Mouse (Mus musculus) limb, embryonic 11.5 days (tissue): Measurements from ENCODE around the gene H13. TPM values are rescaled to one million over a fixed set of nuclear protein-coding genes. Genes with fewer than 3 reads are reported as not detected.

Source experiments
- ATAC-seq: fragments of 200-750 bp; cut with Nextera tagmentation; 2 replicates; pipeline ENCODE4 v1.8.0; 2017; ENCODE audit warnings: low read depth; ENCODE audit not compliant: insufficient number of reproducible peaks, low FRiP score, low TSS enrichment
- DNase-seq: peaks from one replicate; pipeline ENCODE4 v3.0.0-alpha.2; 2015; ENCODE audit warnings: low spot score
- H3K27ac ChIP-seq: fragments of 300-500 bp; sonication (generic); replicated peaks from 2 replicates; pipeline ENCODE4 v1.5.1; 2014; ENCODE audit warnings: low read depth, mild to moderate bottlenecking, low read length
- H3K27me3 ChIP-seq: fragments of 300-500 bp; sonication (generic); 2 replicates; pipeline ENCODE4 v1.6.1; 2014; ENCODE audit warnings: mild to moderate bottlenecking, low read length, mixed read lengths; ENCODE audit not compliant: control insufficient read depth, insufficient read depth
- H3K36me3 ChIP-seq: fragments of 300-500 bp; sonication (generic); 2 replicates; pipeline ENCODE4 v1.6.1; 2014; ENCODE audit warnings: mild to moderate bottlenecking, low read length, moderate library complexity, mixed read lengths; ENCODE audit not compliant: control insufficient read depth, insufficient read depth
- H3K4me1 ChIP-seq: fragments of 300-500 bp; sonication (generic); 2 replicates; pipeline ENCODE4 v1.6.1; 2014; ENCODE audit warnings: low read length, mixed read lengths; ENCODE audit not compliant: control insufficient read depth, insufficient read depth
- H3K4me2 ChIP-seq: fragments of 300-500 bp; sonication (generic); 2 replicates; pipeline ENCODE4 v1.6.1; 2014; ENCODE audit warnings: low read depth, mild to moderate bottlenecking, moderate library complexity; ENCODE audit not compliant: severe bottlenecking
- H3K4me3 ChIP-seq: fragments of 300-500 bp; sonication (generic); 2 replicates; pipeline ENCODE4 v1.5.1; 2014; ENCODE audit warnings: low read depth, low read length
- H3K9ac ChIP-seq: fragments of 300-500 bp; sonication (generic); 2 replicates; pipeline ENCODE4 v1.6.1; 2014; ENCODE audit warnings: mild to moderate bottlenecking, low read length
- H3K9me3 ChIP-seq: fragments of 300-500 bp; sonication (generic); 2 replicates; pipeline ENCODE4 v1.6.1; 2016; ENCODE audit warnings: low read length; ENCODE audit not compliant: control insufficient read depth
- WGBS: fragments of 180-500 bp; shearing (Covaris S2); extraction: QIAGEN DNeasy Blood & Tissue Kit; methylation state at CpG from one replicate; pipeline ENCODE4 v1.1.7; 2014; 5-methylcytosine and 5-hydroxymethylcytosine counted together
- polyA plus RNA-seq: library from polyadenylated mRNA; unstranded; fragments of >200 nt; fragmentation: Nextera tagmentation; extraction: Ambion mirVana; gene quantifications from 2 replicates; pipeline ENCODE4 v1.2.1, GENCODE M21; 2014

The H13 gene
- polyA plus RNA-seq, 1 experiment from 2014 or later = 126 TPM

DNA sequence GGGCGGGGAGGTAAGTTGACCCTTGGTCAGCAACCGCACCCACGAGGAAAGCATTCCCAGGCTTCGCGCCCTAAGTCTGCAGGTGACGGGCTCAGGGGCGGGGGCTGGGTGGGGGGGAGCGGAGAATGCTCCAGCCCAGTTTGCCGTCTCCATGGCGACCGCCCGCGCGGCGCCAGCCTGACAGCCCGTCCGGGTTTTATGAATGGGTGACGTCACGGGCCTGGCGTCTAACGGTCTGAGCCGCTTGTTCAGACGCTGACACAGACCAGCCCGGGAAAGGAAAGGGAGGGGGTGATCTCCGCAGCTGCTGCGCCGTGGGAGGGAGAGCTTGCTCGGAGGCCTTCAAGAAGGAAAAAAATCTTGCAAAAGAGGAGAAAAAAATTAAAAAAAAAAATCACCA, 65.7 kb downstream of the H13 start:
- no peaks in the 10 kb centered on the region for H3K9me3 ChIP-seq
- peak overlapping the region; percentile 92 for H3K4me3 ChIP-seq
- H3K4me1 ChIP-seq = peaks cover 20% of the 10 kb centered on the region
- H3K4me2 ChIP-seq = peak overlapping the region; percentile 54
- no peaks in the 10 kb centered on the region for H3K36me3 ChIP-seq
- DNase-seq (peak; percentile 99), ATAC-seq (peak; percentile 80)
- H3K27me3 ChIP-seq = no peaks in the 10 kb centered on the region
- 0% methylated on average over 28 of the region's 28 CpGs for WGBS
- peak overlapping the region; percentile 39 for H3K9ac ChIP-seq
- H3K27ac ChIP-seq = peak overlapping the region; percentile 91

DNA sequence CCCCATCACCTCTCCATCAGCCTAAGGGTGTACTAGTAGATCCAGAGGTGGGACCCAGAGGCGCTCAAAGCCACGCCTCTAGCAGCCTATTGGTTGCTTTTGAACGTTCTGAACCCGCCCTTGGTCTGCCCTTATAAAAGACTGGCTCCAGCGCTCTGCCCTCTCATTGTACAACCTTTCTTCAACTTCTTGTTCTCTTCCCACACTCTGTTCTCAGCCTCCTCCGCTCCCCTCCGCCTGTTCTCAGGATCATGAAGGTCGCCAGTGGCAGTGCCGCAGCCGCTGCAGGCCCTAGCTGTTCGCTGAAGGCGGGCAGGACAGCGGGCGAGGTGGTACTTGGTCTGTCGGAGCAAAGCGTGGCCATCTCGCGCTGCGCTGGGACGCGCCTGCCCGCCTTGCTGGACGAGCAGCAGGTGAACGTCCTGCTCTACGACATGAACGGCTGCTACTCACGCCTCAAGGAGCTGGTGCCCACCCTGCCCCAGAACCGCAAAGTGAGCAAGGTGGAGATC, 66.9 kb downstream of the H13 start, which contains the start of gene Id1:
Gene Id1, plus strand, starts transcription at position 162 of the 512 bp plus-strand sequence.
- under 1% methylated on average over 28 of the region's 28 CpGs for WGBS
- peaks cover 25% of the 10 kb centered on the region for H3K4me1 ChIP-seq
- peak within 1 kb of the TSS; percentile 91 for H3K27ac ChIP-seq
- no peaks in the 10 kb centered on the region for H3K9me3 ChIP-seq
- peak within 1 kb of the TSS; percentile 93 for H3K9ac ChIP-seq
- peak within 1 kb of the TSS; percentile 92 for H3K4me3 ChIP-seq
- H3K27me3 ChIP-seq = no peaks in the 10 kb centered on the region
- ATAC-seq (peak; percentile 72), DNase-seq (peak; percentile 96)
- peak within 1 kb of the TSS; percentile 54 for H3K4me2 ChIP-seq
- H3K36me3 ChIP-seq = no peaks in the 10 kb centered on the region

DNA sequence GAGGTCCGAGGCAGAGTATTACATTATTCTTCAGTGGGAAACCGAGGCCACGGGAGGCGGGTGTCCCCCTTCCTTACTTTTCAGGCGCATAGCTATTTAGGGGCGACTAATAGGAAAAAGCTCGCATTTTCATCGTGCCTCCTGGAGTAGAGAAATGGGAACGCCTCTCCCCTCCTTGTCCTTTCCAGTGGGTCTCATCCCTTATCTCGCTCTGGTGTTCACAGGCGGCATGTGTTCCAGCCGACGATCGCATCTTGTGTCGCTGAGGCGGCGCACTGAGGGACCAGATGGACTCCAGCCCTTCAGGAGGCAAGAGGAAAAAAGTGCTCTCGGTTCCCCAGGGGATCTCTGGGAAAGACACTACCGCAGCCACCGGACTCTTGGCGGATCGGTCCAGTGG, 67.5 kb downstream of the H13 start:
- peak overlapping the region; percentile 93 for H3K9ac ChIP-seq

GRCm38 (mm10) chr2:152737306-152738221, 68.3 kb downstream of the H13 start:
- DNase-seq (peak; percentile 77), ATAC-seq (no peak)
- H3K9me3 ChIP-seq = no peaks in the 10 kb centered on the region
- no peaks in the 10 kb centered on the region for H3K36me3 ChIP-seq
- 5% methylated on average over 10 of the region's 10 CpGs for WGBS
- H3K4me2 ChIP-seq = peak overlapping the region; percentile 54
- peak overlapping the region; percentile 93 for H3K9ac ChIP-seq
- H3K4me3 ChIP-seq = peak overlapping the region; percentile 92
- peak overlapping the region; percentile 91 for H3K27ac ChIP-seq
- H3K27me3 ChIP-seq = no peaks in the 10 kb centered on the region
- H3K4me1 ChIP-seq = peaks cover 29% of the 10 kb centered on the region

More for the DNA sequence above, 67.5 kb downstream of the H13 start:
- Histone ChIP-seq H3K4me2 (peak overlapping the region; percentile 54), H3K4me3 (peak overlapping the region; percentile 92), H3K27me3 (no peaks in the 10 kb centered on the region), H3K27ac (peak overlapping the region; percentile 91), H3K4me1 (peaks cover 31% of the 10 kb centered on the region), H3K9me3 (no peaks in the 10 kb centered on the region), H3K36me3 (no peaks in the 10 kb centered on the region)
- ATAC-seq = no peak
- peak; percentile 69 for DNase-seq
- WGBS = under 1% methylated on average over 22 of the region's 22 CpGs

DNA sequence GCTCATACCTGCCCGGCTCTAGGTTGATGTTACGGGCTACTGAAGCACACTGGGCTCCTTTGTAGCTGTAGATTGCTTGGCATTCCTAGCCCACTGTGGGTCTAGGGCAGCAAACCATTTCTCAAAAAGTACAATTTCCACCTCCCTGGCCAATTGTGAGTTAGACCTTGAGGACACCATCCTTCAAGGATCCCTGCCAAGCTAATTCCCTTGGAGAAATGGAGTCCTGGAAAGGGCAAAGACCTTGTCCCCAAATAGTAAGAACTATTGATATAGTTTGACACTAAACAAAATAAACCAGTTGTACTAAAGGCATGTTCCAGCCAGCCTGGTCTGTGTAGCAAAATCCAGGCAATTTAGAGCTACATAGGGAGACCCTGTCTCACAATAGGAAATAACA, 69.1 kb downstream of the H13 start:
- Histone ChIP-seq H3K4me3 (peak overlapping the region; percentile 92), H3K27ac (peak overlapping the region; percentile 91), H3K27me3 (no peaks in the 10 kb centered on the region), H3K4me1 (peaks cover 29% of the 10 kb centered on the region), H3K36me3 (no peaks in the 10 kb centered on the region), H3K9ac (peak overlapping the region; percentile 93), H3K4me2 (peak overlapping the region; percentile 54), H3K9me3 (no peaks in the 10 kb centered on the region)
- ATAC-seq (no peak), DNase-seq (peak; percentile 60)
- 51% methylated on average over 2 of the region's 2 CpGs for WGBS

- DNase-seq = peak; percentile 95
- under 1% methylated on average over 29 of the region's 36 CpGs for WGBS
- Histone ChIP-seq H3K27ac (peak overlapping the region; percentile 91), H3K9me3 (no peaks in the 10 kb centered on the region), H3K4me2 (peak overlapping the region; percentile 54), H3K36me3 (no peaks in the 10 kb centered on the region), H3K4me3 (peak overlapping the region; percentile 92), H3K27me3 (no peaks in the 10 kb centered on the region), H3K9ac (peak overlapping the region; percentile 24; the same call in 1 of the 2 replicates), H3K4me1 (peaks cover 25% of the 10 kb centered on the region)
- peak; percentile 80 for ATAC-seq
Observed at GRCm38 (mm10) chr2:152739031-152739841, 70.0 kb downstream of the H13 start.

GRCm38 (mm10) chr2:152739842-152740260, 70.6 kb downstream of the H13 start:
- 13% methylated on average over 3 of the region's 3 CpGs for WGBS
- Histone ChIP-seq H3K27me3 (no peaks in the 10 kb centered on the region), H3K4me3 (no peak overlapping the region), H3K27ac (peak overlapping the region; percentile 91), H3K36me3 (no peaks in the 10 kb centered on the region), H3K9ac (no peak overlapping the region), H3K4me2 (peak overlapping the region; percentile 54), H3K4me1 (peaks cover 20% of the 10 kb centered on the region), H3K9me3 (no peaks in the 10 kb centered on the region)
- ATAC-seq = no peak
- peak; percentile 57 for DNase-seq

GRCm38 (mm10) chr2:152740490-152740889, 71.2 kb downstream of the H13 start:
- H3K4me3 ChIP-seq = no peak overlapping the region
- H3K4me2 ChIP-seq = no peak overlapping the region
- WGBS = 57% methylated on average over 5 of the region's 5 CpGs
- H3K36me3 ChIP-seq = no peaks in the 10 kb centered on the region
- ATAC-seq = no peak
- no peaks in the 10 kb centered on the region for H3K27me3 ChIP-seq
- DNase-seq = no peak
- peak overlapping the region; percentile 91 for H3K27ac ChIP-seq
- H3K4me1 ChIP-seq = peaks cover 20% of the 10 kb centered on the region
- H3K9me3 ChIP-seq = no peaks in the 10 kb centered on the region
- no peak overlapping the region for H3K9ac ChIP-seq
